Mouse (Mus musculus) heart, embryonic 16.5 days (tissue): ENCODE data around the gene Cfap157. TPM values are rescaled to one million over a fixed set of nuclear protein-coding genes. Genes with fewer than 3 reads are reported as not detected.

ENCODE experiments used
- ATAC-seq: fragments of 200-750 bp; cut with Nextera tagmentation; replicated peaks from 2 replicates; pipeline ENCODE4 v1.8.0; 2017; ENCODE audit warnings: moderate number of reproducible peaks; ENCODE audit not compliant: insufficient read depth, low FRiP score; ENCODE audit errors: extremely low read depth
- H3K27ac ChIP-seq: fragments of 300-500 bp; sonication (generic); 2 replicates; pipeline ENCODE4 v1.5.1; 2014; ENCODE audit warnings: mild to moderate bottlenecking, low read length, control low read depth, moderate library complexity
- H3K27me3 ChIP-seq: fragments of 300-500 bp; sonication (generic); 2 replicates; pipeline ENCODE4 v1.6.1; 2014; ENCODE audit warnings: low read length, mixed read lengths; ENCODE audit not compliant: control insufficient read depth, insufficient read depth
- H3K36me3 ChIP-seq: fragments of 300-500 bp; sonication (generic); 2 replicates; pipeline ENCODE4 v1.6.1; 2014; ENCODE audit not compliant: control insufficient read depth, insufficient read depth
- H3K4me1 ChIP-seq: fragments of 300-500 bp; sonication (generic); 2 replicates; pipeline ENCODE4 v1.6.1; 2014; ENCODE audit warnings: low read length, mixed read lengths; ENCODE audit not compliant: control insufficient read depth, insufficient read depth
- H3K4me2 ChIP-seq: fragments of 300-500 bp; sonication (generic); 2 replicates; pipeline ENCODE4 v1.6.1; 2014; ENCODE audit warnings: low read depth, mild to moderate bottlenecking, control low read depth, low read length
- H3K4me3 ChIP-seq: fragments of 300-500 bp; sonication (generic); 2 replicates; pipeline ENCODE4 v1.5.1; 2014; ENCODE audit warnings: mild to moderate bottlenecking, control low read depth, low read length
- H3K9ac ChIP-seq: fragments of 300-500 bp; sonication (generic); 2 replicates; pipeline ENCODE4 v1.6.1; 2014; ENCODE audit warnings: low read length, control low read depth
- H3K9me3 ChIP-seq: fragments of 300-500 bp; sonication (generic); replicated peaks from 2 replicates; pipeline ENCODE4 v1.6.1; 2016; ENCODE audit warnings: low read length; ENCODE audit not compliant: control insufficient read depth
- WGBS: fragments of 180-500 bp; shearing (Covaris S2); extraction: QIAGEN DNeasy Blood & Tissue Kit; methylation state at CpG from one replicate; pipeline ENCODE4 v1.1.7; 2014; 5-methylcytosine and 5-hydroxymethylcytosine counted together
- polyA plus RNA-seq: library from polyadenylated mRNA; unstranded; fragments of >200 nt; fragmentation: Nextera tagmentation; extraction: Ambion mirVana; gene quantifications from 2 replicates; pipeline ENCODE4 v1.2.1, GENCODE M21; 2015

Cfap157 gene
- polyA plus RNA-seq, 1 experiment from 2014 or later, result 0.53 TPM

DNA sequence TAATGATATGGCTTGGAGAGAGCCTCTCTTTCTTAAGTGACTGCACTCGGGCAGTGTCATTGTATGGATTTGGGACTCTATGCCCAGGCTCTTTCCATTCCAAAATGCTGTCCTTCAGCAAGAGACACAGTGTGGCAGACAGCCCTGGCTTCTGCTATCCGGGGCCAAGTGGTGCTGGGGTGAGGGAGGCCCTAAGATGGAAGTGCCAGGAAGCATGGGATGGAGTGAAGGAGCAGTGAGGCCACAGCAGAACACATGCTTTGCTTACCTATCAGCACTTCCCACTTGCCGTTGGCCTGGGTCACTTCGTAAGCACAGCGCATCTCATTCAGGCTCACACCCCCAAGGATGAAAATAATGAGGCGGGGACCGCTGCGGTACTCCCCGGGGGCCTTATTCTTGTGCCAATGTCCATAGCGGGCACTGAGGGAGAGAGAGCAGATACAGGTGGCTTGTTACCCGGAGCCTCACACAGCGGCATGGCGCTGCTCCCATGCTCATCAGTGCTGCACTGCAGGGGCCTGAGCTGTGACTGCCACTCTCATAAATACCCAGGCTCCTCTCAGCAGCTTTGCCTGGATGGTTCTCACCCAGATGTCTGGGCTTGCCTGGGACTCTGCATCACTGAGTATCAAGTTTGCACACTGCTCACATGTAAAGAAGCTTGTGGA is 11.7 kb upstream of the Cfap157 start:
- no peak for ATAC-seq
- 85% methylated on average over 13 of the region's 13 CpGs for WGBS

DNA sequence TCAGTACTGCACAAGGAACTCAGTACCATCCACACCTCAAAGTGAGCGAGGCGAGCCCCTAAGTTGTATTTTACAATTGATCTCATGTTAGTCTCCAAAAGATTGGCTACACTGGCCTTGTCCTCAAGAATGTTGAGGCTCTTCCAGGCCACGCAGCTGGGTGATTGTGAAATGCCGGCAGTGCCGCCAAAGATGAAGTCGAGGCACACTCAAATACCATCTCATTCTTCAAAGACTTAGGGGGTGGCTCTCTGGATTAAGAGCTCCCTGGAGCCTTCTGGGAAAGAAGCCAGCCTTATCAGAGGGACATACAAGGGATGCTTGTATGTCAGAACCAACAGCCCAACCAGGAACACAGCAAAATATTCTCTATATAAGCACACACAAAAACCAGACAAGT is 7.1 kb upstream of the Cfap157 start:
- no peak for ATAC-seq
- WGBS, result 47% methylated on average over 6 of the region's 6 CpGs
- no peaks in the 10 kb centered on the region for H3K27me3 ChIP-seq
- no peak overlapping the region for H3K4me2 ChIP-seq
- no peak overlapping the region for H3K9ac ChIP-seq
- H3K27ac ChIP-seq, result peak overlapping the region; percentile 7; the same call in 1 of the 2 replicates
- H3K4me1 ChIP-seq, result peaks cover 4% of the 10 kb centered on the region
- H3K36me3 ChIP-seq, result peaks cover 4% of the 10 kb centered on the region; the same call in 1 of the 2 replicates
- H3K4me3 ChIP-seq, result no peak overlapping the region
- H3K9me3 ChIP-seq, result no peaks in the 10 kb centered on the region

More for the DNA sequence above, 11.7 kb upstream of the Cfap157 start:
- peaks cover 21% of the 10 kb centered on the region for H3K36me3 ChIP-seq
- no peak overlapping the region for H3K4me2 ChIP-seq
- no peak overlapping the region for H3K4me3 ChIP-seq
- no peak overlapping the region for H3K27ac ChIP-seq
- H3K9me3 ChIP-seq, result no peaks in the 10 kb centered on the region
- H3K9ac ChIP-seq, result no peak overlapping the region
- H3K27me3 ChIP-seq, result no peaks in the 10 kb centered on the region
- peaks cover 19% of the 10 kb centered on the region for H3K4me1 ChIP-seq

DNA sequence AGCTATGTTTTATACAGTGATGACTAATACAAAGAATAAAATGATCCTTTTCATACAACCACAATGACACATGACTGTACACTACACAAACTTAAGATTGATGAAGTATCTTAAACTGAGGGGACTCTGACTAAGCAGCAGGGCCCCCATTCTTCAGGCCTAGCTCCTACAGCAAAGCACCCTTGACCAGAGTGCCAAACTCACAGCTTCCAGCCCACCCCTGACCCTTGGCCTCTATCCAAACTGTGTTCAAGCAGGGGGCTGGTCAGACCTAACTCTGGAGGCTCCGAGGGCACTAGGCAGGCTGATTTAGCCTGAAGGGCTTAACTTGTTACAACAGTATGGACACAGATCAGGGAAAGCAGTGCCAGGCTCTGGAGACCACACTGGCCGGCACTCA is 4.4 kb upstream of the Cfap157 start:
- Histone ChIP-seq H3K4me2 (no peak overlapping the region), H3K27me3 (no peaks in the 10 kb centered on the region), H3K9me3 (no peaks in the 10 kb centered on the region), H3K4me3 (no peak overlapping the region), H3K9ac (no peak overlapping the region), H3K4me1 (peaks cover 10% of the 10 kb centered on the region), H3K27ac (no peak overlapping the region), H3K36me3 (no peaks in the 10 kb centered on the region)
- no peak for ATAC-seq
- WGBS, result 50% methylated on average over 2 of the region's 2 CpGs

DNA sequence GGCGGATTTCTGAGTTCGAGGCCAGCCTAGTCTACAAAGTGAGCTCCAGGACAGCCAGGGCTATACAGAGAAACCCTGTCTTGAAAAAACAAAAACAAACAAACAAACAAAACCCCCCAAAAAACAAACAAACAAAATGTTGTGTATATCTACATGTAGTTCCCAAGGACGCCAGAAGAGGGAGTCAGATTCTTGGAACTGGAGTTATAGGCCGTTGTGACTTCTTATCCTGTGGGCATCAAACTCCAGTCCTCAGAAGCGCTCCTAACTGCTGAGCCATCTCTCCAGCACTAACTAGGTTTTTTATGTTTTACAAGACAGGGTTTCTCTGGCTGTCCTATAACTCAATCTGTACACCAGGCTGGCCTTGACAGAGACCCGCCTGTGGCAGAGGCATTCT is 2.9 kb upstream of the Cfap157 start:
- no peaks in the 10 kb centered on the region for H3K27me3 ChIP-seq
- WGBS, result 60% methylated on average over 6 of the region's 6 CpGs
- H3K9ac ChIP-seq, result no peak overlapping the region
- no peak overlapping the region for H3K27ac ChIP-seq
- no peaks in the 10 kb centered on the region for H3K9me3 ChIP-seq
- no peak overlapping the region for H3K4me2 ChIP-seq
- no peaks in the 10 kb centered on the region for H3K36me3 ChIP-seq
- peaks cover 10% of the 10 kb centered on the region for H3K4me1 ChIP-seq
- H3K4me3 ChIP-seq, result no peak overlapping the region
- ATAC-seq, result no peak

DNA sequence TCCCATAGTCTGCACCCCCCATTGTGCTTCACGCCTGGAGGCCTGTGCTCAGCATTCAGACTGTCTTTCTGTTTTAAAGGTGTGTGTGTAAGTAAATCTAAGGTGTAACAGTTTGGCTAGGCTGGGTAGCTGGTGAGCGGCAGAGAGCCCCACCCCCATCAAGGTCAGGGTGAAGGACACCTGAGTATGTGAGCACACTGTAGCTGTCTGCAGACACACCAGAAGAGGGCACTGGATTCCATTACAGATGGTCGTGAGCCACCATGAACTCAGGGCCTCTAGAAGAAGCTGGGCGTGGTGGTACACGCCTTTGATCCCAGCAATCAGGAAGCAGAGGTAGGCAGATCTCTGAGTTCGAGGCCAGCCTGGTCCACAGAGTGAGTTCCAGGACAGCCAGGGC is 2.5 kb downstream of the Cfap157 start:
- Histone ChIP-seq H3K27ac (no peak overlapping the region), H3K9me3 (no peaks in the 10 kb centered on the region), H3K4me1 (peaks cover 5% of the 10 kb centered on the region), H3K4me3 (no peak overlapping the region), H3K27me3 (no peaks in the 10 kb centered on the region), H3K4me2 (no peak overlapping the region), H3K9ac (no peak overlapping the region), H3K36me3 (no peaks in the 10 kb centered on the region)
- ATAC-seq, result no peak
- 75% methylated on average over 6 of the region's 6 CpGs for WGBS

DNA sequence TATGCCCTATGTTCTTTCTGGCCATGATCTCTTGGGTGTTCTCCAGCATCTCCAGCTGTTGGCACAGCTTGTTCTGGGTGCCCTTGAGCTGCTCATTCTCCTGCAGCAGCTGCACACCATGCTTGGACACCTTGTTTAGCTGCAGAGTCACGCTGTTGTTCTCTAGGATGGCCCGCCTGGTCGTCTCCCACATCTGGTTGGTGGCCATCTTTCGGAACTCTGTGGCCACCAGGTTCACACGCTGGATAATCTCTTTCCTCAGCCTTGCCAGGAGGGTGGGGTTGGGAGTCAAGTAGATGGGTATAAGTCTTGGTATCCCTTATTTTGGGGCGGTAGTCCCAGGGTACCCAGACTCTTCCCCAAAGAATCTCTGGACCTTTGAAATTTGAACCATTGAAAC is 4.5 kb downstream of the Cfap157 start:
- Histone ChIP-seq H3K27ac (no peak overlapping the region), H3K36me3 (no peaks in the 10 kb centered on the region), H3K4me2 (no peak overlapping the region), H3K27me3 (no peaks in the 10 kb centered on the region), H3K9ac (no peak overlapping the region), H3K9me3 (no peaks in the 10 kb centered on the region), H3K4me1 (peaks cover 13% of the 10 kb centered on the region), H3K4me3 (no peak overlapping the region)
- ATAC-seq, result no peak
- WGBS, result 88% methylated on average over 6 of the region's 6 CpGs

DNA sequence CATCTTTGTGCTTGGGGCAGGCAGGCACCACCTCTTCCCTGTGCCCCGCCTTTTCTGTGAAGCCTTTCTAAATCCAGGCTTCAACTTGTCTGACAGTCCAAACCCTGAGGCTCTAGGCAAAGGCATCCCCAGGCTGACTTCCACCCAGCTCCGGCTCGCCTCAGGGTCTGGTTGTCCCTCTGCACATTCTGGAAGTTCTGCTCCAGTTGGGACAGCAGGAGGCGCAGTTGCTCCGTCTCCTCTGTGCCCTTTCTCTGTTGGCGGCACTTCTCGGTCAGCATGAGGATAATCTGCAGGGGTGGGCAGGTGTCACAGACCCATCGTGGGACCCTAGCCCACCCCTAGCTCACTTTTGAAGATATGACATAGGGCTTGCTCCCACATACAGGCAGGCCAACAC is 5.1 kb downstream of the Cfap157 start:
- no peak for ATAC-seq
- H3K36me3 ChIP-seq, result no peaks in the 10 kb centered on the region
- H3K27me3 ChIP-seq, result no peaks in the 10 kb centered on the region
- no peak overlapping the region for H3K9ac ChIP-seq
- no peak overlapping the region for H3K4me3 ChIP-seq
- H3K27ac ChIP-seq, result no peak overlapping the region
- WGBS, result 10% methylated on average over 8 of the region's 8 CpGs
- H3K4me1 ChIP-seq, result peaks cover 11% of the 10 kb centered on the region
- no peaks in the 10 kb centered on the region for H3K9me3 ChIP-seq
- no peak overlapping the region for H3K4me2 ChIP-seq

DNA sequence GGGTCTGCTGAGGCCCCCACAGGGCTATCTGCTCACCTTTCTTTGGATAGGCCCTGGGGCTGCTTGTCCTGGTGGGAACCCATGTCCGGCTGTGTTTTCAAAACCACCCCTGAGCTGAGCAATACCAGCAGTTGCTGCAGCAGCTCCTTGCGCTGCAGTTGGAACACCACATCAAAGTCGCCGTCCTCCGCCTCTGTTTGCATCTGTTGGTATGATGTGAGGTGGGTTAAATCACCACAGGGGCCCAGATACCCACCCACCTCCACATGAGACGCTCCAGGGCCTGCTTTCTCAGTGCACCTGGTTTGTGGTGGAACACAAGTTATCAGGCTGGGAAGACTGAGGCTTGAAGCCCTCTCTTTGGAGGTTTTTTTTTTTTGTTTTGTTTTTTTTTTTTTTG is 6.1 kb downstream of the Cfap157 start:
- WGBS, result 83% methylated on average over 6 of the region's 6 CpGs
- Histone ChIP-seq H3K9ac (no peak overlapping the region), H3K36me3 (no peaks in the 10 kb centered on the region), H3K4me3 (no peak overlapping the region), H3K4me1 (peaks cover 8% of the 10 kb centered on the region), H3K27me3 (no peaks in the 10 kb centered on the region), H3K4me2 (no peak overlapping the region), H3K9me3 (no peaks in the 10 kb centered on the region), H3K27ac (no peak overlapping the region)
- no peak for ATAC-seq

DNA sequence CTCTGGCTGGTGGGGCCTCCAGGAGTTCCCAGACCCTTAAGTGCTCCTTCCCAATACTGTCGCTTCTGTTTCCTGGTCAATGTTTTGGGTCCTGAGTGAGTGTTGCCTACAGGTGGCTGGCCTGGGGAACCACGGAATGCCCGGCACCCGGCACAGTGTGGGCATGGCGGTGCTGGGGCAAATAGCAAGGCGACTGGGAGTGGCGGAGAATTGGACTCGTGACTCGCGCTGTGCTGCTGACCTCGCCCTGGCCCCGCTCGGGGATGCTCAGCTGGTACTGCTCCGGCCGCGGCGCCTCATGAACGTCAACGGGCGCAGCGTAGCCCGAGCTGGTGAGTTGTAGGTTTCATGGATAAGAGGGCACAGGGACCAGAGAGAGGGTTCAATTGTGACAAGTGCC is 8.0 kb downstream of the Cfap157 start:
- no peaks in the 10 kb centered on the region for H3K36me3 ChIP-seq
- no peaks in the 10 kb centered on the region for H3K9me3 ChIP-seq
- ATAC-seq, result no peak
- 22% methylated on average over 22 of the region's 22 CpGs for WGBS
- no peaks in the 10 kb centered on the region for H3K27me3 ChIP-seq
- H3K4me2 ChIP-seq, result peak overlapping the region; percentile 76
- peak overlapping the region; percentile 49 for H3K9ac ChIP-seq
- H3K4me3 ChIP-seq, result peak overlapping the region; percentile 58
- H3K27ac ChIP-seq, result no peak overlapping the region
- H3K4me1 ChIP-seq, result peaks cover 8% of the 10 kb centered on the region
